Mouse (Mus musculus): ENCODE results near the gene Cyp4a10. TPM values are rescaled to one million over a fixed set of nuclear protein-coding genes. Genes with fewer than 3 reads are reported as not detected.

The Cyp4a10 gene
- not detected for polyA plus RNA-seq (2014; fragmentation: Illumina TruSeq; extraction: RNeasy Lipid Tissue Mini Kit (QIAGEN cat#74804); ENCODE audit: low read depth, low replicate concordance)

DNA sequence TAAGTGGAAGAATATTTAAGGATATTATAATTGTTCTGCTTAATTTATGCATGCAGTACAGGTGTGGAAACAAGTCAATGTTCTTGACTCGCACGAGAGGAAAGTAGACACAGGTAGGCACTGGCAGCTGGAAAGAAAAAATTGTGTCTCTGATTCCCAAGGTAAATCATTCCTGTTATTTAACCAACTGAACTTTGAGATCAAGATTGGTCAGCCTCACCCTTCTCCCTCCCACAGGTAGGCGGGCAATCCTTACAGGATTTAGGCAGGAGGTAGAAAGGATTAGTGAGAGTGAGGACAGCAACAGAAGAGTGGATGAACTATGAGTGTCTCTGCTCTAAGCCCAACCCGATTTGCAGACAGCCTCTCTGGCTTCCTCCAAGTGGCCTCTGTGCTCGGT, at the start of gene Cyp4a10:
TSS of gene Cyp4a10 (plus strand) at position 265 of the 400 bp plus-strand sequence.

DNA sequence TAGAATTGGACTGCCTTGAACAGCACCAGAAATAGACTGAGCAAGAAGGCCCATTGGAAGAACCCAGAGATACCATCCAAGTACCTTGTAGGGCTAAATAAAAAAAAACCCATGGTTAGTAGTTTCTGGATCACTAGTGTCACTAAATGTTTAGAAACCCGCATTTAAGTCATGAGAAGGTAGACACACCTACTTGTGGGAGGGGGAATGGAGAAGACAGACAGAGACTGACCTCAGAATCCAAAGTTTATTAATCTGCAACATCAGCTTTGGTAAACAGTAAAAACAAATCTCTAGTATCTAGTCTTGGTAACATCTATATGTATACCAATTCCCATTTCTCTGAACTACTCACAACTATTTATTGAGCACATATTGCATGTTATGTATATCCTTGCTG, 22.1 kb upstream of the Cyp4a10 start, which contains the start of gene Cyp4a14:
TSS of gene Cyp4a14 (minus strand) at position 142 of the 400 bp plus-strand sequence.

DNA sequence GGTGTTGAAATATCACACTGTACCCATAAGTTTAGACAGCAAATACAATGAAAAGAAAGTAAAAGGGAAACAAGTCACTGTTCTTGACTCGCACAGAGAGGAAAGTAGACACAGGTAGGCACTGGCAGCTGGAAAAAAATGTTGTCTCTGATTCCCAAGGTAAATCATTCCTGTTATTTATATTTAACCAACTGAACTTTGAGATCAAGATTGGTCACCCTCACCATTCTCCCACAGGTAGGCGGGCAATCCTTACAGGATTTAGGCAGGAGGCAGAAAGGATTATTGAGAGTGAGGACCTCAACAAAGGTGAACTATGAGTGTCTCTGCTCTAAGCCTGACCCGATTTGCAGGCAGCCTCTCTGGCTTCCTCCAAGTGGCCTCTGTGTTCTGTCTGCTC, 45.3 kb downstream of the Cyp4a10 start, which contains the start of gene Cyp4a31:
TSS of gene Cyp4a31 (plus strand) at position 249 of the 400 bp plus-strand sequence.

Other genes starting within 250 kb of the Cyp4a10 start
- gene Cyp4a12a, start 219.2 kb upstream of the Cyp4a10 start, polyA plus RNA-seq (2014; fragmentation: Illumina TruSeq; extraction: RNeasy Lipid Tissue Mini Kit (QIAGEN cat#74804); ENCODE audit: low read depth, low replicate concordance): 5.2 TPM
- 0.16 TPM for gene Cyp4a12b, start 106.6 kb upstream of the Cyp4a10 start, polyA plus RNA-seq (2014; fragmentation: Illumina TruSeq; extraction: RNeasy Lipid Tissue Mini Kit (QIAGEN cat#74804); ENCODE audit: low read depth, low replicate concordance)
- gene Cyp4a30b, start 65.7 kb upstream of the Cyp4a10 start, polyA plus RNA-seq (2014; fragmentation: Illumina TruSeq; extraction: RNeasy Lipid Tissue Mini Kit (QIAGEN cat#74804); ENCODE audit: low read depth, low replicate concordance): 1.5 TPM
- not detected for gene Cyp4a14, start 22.1 kb upstream of the Cyp4a10 start, polyA plus RNA-seq (2014; fragmentation: Illumina TruSeq; extraction: RNeasy Lipid Tissue Mini Kit (QIAGEN cat#74804); ENCODE audit: low read depth, low replicate concordance)
- not detected for gene Cyp4a31, start 45.4 kb downstream of the Cyp4a10 start, polyA plus RNA-seq (2014; fragmentation: Illumina TruSeq; extraction: RNeasy Lipid Tissue Mini Kit (QIAGEN cat#74804); ENCODE audit: low read depth, low replicate concordance)
- gene Cyp4a32, start 82.7 kb downstream of the Cyp4a10 start, polyA plus RNA-seq (2014; fragmentation: Illumina TruSeq; extraction: RNeasy Lipid Tissue Mini Kit (QIAGEN cat#74804); ENCODE audit: low read depth, low replicate concordance): not detected
- gene Cyp4b1, start 129.5 kb downstream of the Cyp4a10 start, polyA plus RNA-seq (2014; fragmentation: Illumina TruSeq; extraction: RNeasy Lipid Tissue Mini Kit (QIAGEN cat#74804); ENCODE audit: low read depth, low replicate concordance): 36.2 TPM
- gene Efcab14, start 219.5 kb downstream of the Cyp4a10 start, polyA plus RNA-seq (2014; fragmentation: Illumina TruSeq; extraction: RNeasy Lipid Tissue Mini Kit (QIAGEN cat#74804); ENCODE audit: low read depth, low replicate concordance): 27.6 TPM

All from adipose tissue, adult 10 weeks (tissue).